Mouse (Mus musculus) lung, adult 2 months (tissue): ENCODE results near the gene Dnajb12.

Source experiments
- CTCF ChIP-seq: fragments of 200-500 bp; IDR thresholded peaks from 2 replicates; pipeline ENCODE4 v1.5.1; 2011; ENCODE audit warnings: mild to moderate bottlenecking, low read length, control low read depth; ENCODE audit not compliant: insufficient read depth
- POLR2A ChIP-seq: fragments of 200-500 bp; IDR thresholded peaks from 2 replicates; pipeline ENCODE4 v1.6.1; 2011; ENCODE audit warnings: low read depth, mild to moderate bottlenecking, control low read depth, low read length, borderline replicate concordance; ENCODE audit errors: extremely low read depth

- TF ChIP-seq CTCF (no peak), POLR2A (no peak)
Observed at GRCm38 (mm10) chr10:59936058-59936856, 56.9 kb downstream of the Dnajb12 start.
